Mouse (Mus musculus) thymus, postnatal 14 days (tissue): ENCODE results near the gene Ip6k3.

Source experiments
- DNase-seq: peaks from one replicate; pipeline ENCODE4 v3.0.0; 2021

Ip6k3 gene

GRCm38 (mm10) chr17:27151411-27151810 lies 16.2 kb downstream of the Ip6k3 start:
- peak; percentile 47 for DNase-seq

GRCm38 (mm10) chr17:27150871-27151270 lies 16.7 kb downstream of the Ip6k3 start:
- DNase-seq = no peak

GRCm38 (mm10) chr17:27146323-27146923 lies 21.2 kb downstream of the Ip6k3 start:
- no peak for DNase-seq

GRCm38 (mm10) chr17:27144152-27144551 lies 23.4 kb downstream of the Ip6k3 start:
- no peak for DNase-seq

- DNase-seq = no peak
Observed at GRCm38 (mm10) chr17:27141971-27142450, 25.6 kb downstream of the Ip6k3 start.

GRCm38 (mm10) chr17:27140262-27140661 lies 27.3 kb downstream of the Ip6k3 start:
- no peak for DNase-seq

- no peak for DNase-seq
Observed at GRCm38 (mm10) chr17:27139304-27139703, 28.3 kb downstream of the Ip6k3 start.

GRCm38 (mm10) chr17:27138396-27138795 lies 29.2 kb downstream of the Ip6k3 start:
- DNase-seq = no peak

GRCm38 (mm10) chr17:27134715-27135114 lies 32.9 kb downstream of the Ip6k3 start:
- no peak for DNase-seq

GRCm38 (mm10) chr17:27134187-27134586 lies 33.4 kb downstream of the Ip6k3 start:
- DNase-seq = no peak

- DNase-seq = peak; percentile 99
Observed at GRCm38 (mm10) chr17:27133551-27134141, 33.9 kb downstream of the Ip6k3 start, which contains the start of gene Uqcc2. Uqcc2 (minus strand) TSS chr17:27133916.

- no peak for DNase-seq
Observed at GRCm38 (mm10) chr17:27132238-27132637, 35.4 kb downstream of the Ip6k3 start.

- DNase-seq = no peak
Observed at GRCm38 (mm10) chr17:27131240-27131665, 36.3 kb downstream of the Ip6k3 start.

GRCm38 (mm10) chr17:27130246-27130645 lies 37.3 kb downstream of the Ip6k3 start:
- DNase-seq = peak; percentile 77

GRCm38 (mm10) chr17:27129819-27130218 lies 37.8 kb downstream of the Ip6k3 start:
- no peak for DNase-seq

GRCm38 (mm10) chr17:27129291-27129690 lies 38.3 kb downstream of the Ip6k3 start:
- no peak for DNase-seq

GRCm38 (mm10) chr17:27128189-27128588 lies 39.4 kb downstream of the Ip6k3 start:
- no peak for DNase-seq

GRCm38 (mm10) chr17:27126974-27127373 lies 40.6 kb downstream of the Ip6k3 start:
- no peak for DNase-seq

- no peak for DNase-seq
Observed at GRCm38 (mm10) chr17:27125669-27126202, 41.9 kb downstream of the Ip6k3 start.

GRCm38 (mm10) chr17:27125185-27125584 lies 42.4 kb downstream of the Ip6k3 start:
- DNase-seq = peak; percentile 84

- no peak for DNase-seq
Observed at GRCm38 (mm10) chr17:27123813-27124375, 43.7 kb downstream of the Ip6k3 start.

- no peak for DNase-seq
Observed at GRCm38 (mm10) chr17:27123103-27123502, 44.5 kb downstream of the Ip6k3 start.

- no peak for DNase-seq
Observed at GRCm38 (mm10) chr17:27122701-27123100, 44.9 kb downstream of the Ip6k3 start.

GRCm38 (mm10) chr17:27121781-27122180 lies 45.8 kb downstream of the Ip6k3 start:
- no peak for DNase-seq
